Mouse (Mus musculus) liver, embryonic 13.5 days (tissue): ENCODE measurements around the gene Flrt2. TPM values are rescaled to one million over a fixed set of nuclear protein-coding genes. Genes with fewer than 3 reads are reported as not detected.
A peak's percentile ranks its signal among the peaks of the same experiment; 100 is the strongest.

ENCODE experiments used
- ATAC-seq: fragments of 200-750 bp; cut with Nextera tagmentation; 2 replicates; pipeline ENCODE4 v1.8.0; 2017; ENCODE audit warnings: low read depth, mild to moderate bottlenecking, moderate number of reproducible peaks, moderate library complexity
- DNase-seq: peaks from one replicate; pipeline ENCODE4 v3.0.0; 2022
- H3K27ac ChIP-seq: fragments of 300-500 bp; sonication (generic); 2 replicates; pipeline ENCODE4 v1.5.1; 2015; ENCODE audit warnings: moderate library complexity, mild to moderate bottlenecking, inconsistent platforms
- H3K27me3 ChIP-seq: fragments of 300-500 bp; sonication (generic); 2 replicates; pipeline ENCODE4 v1.6.1; 2015; ENCODE audit warnings: mild to moderate bottlenecking, inconsistent platforms
- H3K36me3 ChIP-seq: fragments of 300-500 bp; sonication (generic); 2 replicates; pipeline ENCODE4 v1.6.1; 2015; ENCODE audit warnings: mild to moderate bottlenecking, inconsistent platforms
- H3K4me1 ChIP-seq: fragments of 300-500 bp; sonication (generic); replicated peaks from 2 replicates; pipeline ENCODE4 v1.6.1; 2015; ENCODE audit warnings: inconsistent platforms
- H3K4me2 ChIP-seq: fragments of 300-500 bp; sonication (generic); 2 replicates; pipeline ENCODE4 v1.6.1; 2015; ENCODE audit warnings: inconsistent platforms, mild to moderate bottlenecking, moderate library complexity
- H3K4me3 ChIP-seq: fragments of 300-500 bp; sonication (generic); replicated peaks from 2 replicates; pipeline ENCODE4 v1.5.1; 2015; ENCODE audit warnings: mild to moderate bottlenecking, inconsistent platforms
- H3K9ac ChIP-seq: fragments of 300-500 bp; sonication (generic); 2 replicates; pipeline ENCODE4 v1.6.1; 2015; ENCODE audit warnings: mild to moderate bottlenecking, inconsistent platforms
- H3K9me3 ChIP-seq: fragments of 300-500 bp; sonication (generic); replicated peaks from 2 replicates; pipeline ENCODE4 v1.6.1; 2016; ENCODE audit warnings: inconsistent platforms
- WGBS: fragments of 180-500 bp; shearing (Covaris S2); methylation state at CpG from one replicate; pipeline ENCODE4 v1.1.7; 2015; ENCODE audit not compliant: insufficient replicate concordance; 5-methylcytosine and 5-hydroxymethylcytosine counted together
- polyA plus RNA-seq: library from polyadenylated mRNA; unstranded; fragments of >200 nt; fragmentation: Nextera tagmentation; extraction: Ambion mirVana; gene quantifications from 2 replicates; pipeline ENCODE4 v1.2.1, GENCODE M21; 2015

The Flrt2 gene
- polyA plus RNA-seq, 1 experiment from 2014 or later, result 1.4 TPM

DNA sequence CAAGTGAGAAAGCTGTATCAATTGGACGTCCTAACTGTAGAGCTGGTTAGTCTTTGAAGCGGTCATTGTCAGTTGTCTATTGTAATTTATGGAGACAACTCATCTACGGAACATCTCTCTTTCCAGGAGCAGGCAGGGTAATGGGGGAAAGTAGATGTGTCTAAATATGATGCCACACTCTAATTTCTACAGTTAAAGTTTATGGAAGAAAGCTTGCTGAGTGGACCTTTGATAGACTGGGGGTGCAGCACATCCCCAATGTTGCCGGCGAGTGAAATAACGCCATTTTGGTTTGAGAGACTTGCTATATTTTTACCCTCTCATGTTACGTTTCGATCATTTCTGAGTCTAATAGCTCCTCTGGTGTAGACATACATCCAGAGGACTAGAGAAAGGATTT is 2.5 kb downstream of the Flrt2 start:
- Histone ChIP-seq H3K4me2 (peak overlapping the region; percentile 62), H3K27me3 (peaks cover 78% of the 10 kb centered on the region), H3K36me3 (no peaks in the 10 kb centered on the region), H3K9me3 (no peaks in the 10 kb centered on the region), H3K4me3 (peak overlapping the region; percentile 52), H3K27ac (no peak overlapping the region), H3K9ac (no peak overlapping the region), H3K4me1 (peaks cover 9% of the 10 kb centered on the region; the same call in 1 of the 2 replicates)
- DNase-seq, result no peak
- 1% methylated on average over 8 of the region's 8 CpGs for WGBS
- ATAC-seq, result no peak

DNA sequence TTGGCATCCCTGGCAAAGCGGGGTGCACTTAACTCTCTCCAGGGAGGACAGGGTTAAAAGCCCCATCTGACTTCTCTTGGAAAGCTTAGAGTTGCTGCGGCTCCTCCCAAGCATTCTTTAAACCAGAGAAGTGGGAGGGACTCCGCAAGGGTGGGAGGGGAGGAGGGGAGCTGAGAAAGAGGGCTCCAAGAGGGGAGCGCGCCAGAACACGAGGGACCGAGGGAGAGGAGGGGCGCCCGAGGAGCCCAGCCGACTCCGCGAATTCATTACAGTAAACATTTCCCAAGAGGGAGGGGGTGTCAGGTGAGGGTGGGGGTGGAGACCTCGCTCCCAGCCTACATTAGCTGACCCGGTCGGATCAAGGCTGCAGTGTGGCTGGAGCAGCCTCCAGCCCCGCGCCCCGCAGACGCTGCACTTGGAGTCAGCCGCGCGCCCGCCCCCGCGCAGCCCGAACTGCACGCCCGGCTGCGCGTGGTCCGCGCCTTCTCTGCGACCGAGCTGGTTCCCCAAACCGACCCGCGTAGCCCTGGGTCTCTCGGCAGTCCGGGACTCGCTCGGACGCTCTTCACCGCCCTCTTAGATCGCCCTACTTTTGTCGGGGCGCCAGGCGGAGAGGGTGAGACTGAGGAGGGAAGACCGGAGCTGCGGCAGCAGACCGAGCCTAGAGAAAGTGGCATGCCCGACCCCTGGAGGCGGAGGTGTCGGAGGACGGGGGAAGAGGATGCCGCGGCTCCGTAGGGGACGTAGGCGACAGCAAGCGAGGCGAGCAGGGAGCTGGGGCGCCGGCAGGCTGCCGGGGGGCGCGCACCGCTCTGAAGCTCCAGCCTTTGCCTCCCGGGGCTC is 3.2 kb downstream of the Flrt2 start:
- Histone ChIP-seq H3K27ac (no peak overlapping the region), H3K9me3 (no peaks in the 10 kb centered on the region), H3K9ac (peak overlapping the region; percentile 47), H3K4me1 (peaks cover 9% of the 10 kb centered on the region; the same call in 1 of the 2 replicates), H3K4me2 (peak overlapping the region; percentile 62), H3K27me3 (peaks cover 78% of the 10 kb centered on the region), H3K36me3 (no peaks in the 10 kb centered on the region), H3K4me3 (peak overlapping the region; percentile 52)
- no peak for DNase-seq
- peak; percentile 45 for ATAC-seq
- under 1% methylated on average over 68 of the region's 68 CpGs for WGBS

DNA sequence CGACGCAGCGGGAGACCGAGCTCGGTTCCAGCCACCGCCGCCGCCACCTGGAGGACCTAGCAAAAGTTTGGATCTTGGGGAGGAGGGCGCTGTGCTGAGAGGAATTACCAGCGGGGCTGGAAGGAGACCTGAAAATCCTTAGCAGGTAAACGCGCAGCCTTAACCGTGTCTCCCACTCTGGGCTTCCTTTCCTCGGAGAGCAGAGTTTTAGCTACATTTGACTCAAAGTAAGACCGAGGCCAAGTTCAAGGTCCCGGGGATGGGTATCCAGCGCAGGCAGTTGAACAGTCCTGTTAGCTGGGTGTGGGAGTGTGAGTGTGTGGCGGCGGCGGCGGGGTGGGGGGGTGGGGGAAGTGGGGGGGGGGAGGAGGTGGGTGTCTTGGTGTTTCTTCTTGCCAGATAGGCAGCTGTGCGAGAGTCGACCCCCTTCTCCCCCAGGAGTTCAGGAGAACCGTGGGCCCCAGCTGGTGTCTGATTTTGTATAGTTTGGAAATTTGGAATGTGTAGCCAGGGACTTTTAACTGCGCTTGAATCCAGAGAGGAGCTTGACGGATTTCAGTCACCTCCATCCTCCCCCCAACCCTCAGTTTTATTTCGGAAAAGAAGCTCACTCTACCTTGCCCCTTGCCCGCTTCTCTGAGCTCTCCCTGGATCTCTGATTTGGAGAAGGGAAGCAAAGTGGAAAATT is 4.0 kb downstream of the Flrt2 start:
- no peak for ATAC-seq
- Histone ChIP-seq H3K9me3 (no peaks in the 10 kb centered on the region), H3K9ac (peak overlapping the region; percentile 47; the same call in 1 of the 2 replicates), H3K27ac (no peak overlapping the region), H3K27me3 (peaks cover 74% of the 10 kb centered on the region), H3K4me1 (peaks cover 9% of the 10 kb centered on the region; the same call in 1 of the 2 replicates), H3K4me3 (peak overlapping the region; percentile 52), H3K36me3 (no peaks in the 10 kb centered on the region), H3K4me2 (peak overlapping the region; percentile 62)
- WGBS, result 2% methylated on average over 24 of the region's 28 CpGs
- no peak for DNase-seq

DNA sequence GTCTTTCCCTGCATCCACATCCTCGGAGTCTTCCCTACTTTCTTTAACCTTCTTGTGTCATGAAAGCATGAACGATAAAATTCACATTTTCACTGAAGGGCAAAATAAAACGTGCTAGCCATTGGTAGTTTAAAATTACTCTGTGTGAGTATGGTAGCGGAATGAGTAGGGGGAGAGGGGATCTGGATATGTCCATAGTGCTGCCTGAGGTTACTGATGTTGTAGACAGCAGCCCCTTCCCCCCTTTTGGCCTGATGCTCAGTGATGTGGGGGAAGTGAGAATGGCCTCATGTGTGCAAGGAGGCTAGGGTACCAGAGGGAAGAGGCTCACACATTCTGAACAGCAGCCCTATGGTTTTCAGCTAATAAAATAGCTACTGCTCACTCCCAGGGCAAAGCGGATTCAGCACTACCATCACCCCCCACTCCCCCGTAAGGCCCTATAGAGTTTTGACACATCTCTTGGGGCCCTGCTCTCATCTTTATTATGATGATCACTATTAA is 4.5 kb downstream of the Flrt2 start:
- 17% methylated on average over 6 of the region's 6 CpGs for WGBS
- peaks cover 9% of the 10 kb centered on the region; the same call in 1 of the 2 replicates for H3K4me1 ChIP-seq
- no peak overlapping the region for H3K27ac ChIP-seq
- no peaks in the 10 kb centered on the region for H3K36me3 ChIP-seq
- peaks cover 68% of the 10 kb centered on the region for H3K27me3 ChIP-seq
- H3K9ac ChIP-seq, result 0 out of 2 replicates have a peak overlapping the region, but pooled peaks have one; percentile 17
- ATAC-seq, result no peak
- H3K4me2 ChIP-seq, result peak overlapping the region; percentile 62
- H3K9me3 ChIP-seq, result no peaks in the 10 kb centered on the region
- H3K4me3 ChIP-seq, result peak overlapping the region; percentile 52
- DNase-seq, result no peak

DNA sequence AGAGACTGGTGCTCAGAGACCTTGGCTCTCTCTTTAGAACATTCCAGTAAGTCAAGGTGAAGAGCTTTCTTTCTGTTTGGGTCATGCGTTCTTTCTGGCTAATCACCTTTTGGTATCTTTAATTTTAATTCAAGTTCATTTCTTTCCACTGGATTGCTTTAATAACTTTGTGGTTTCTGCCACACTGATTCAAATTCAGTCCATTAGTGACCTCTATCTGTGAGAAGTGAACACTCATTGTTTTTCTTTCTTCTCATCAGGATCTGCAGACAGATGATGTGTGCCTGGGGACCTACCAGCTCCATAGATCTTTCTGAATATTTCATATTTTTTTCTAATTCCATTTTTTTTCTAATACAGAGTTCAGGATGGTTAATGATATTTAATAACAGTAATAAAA is 6.5 kb downstream of the Flrt2 start:
- ATAC-seq (no peak), DNase-seq (no peak)
- Histone ChIP-seq H3K4me3 (no peak overlapping the region), H3K27ac (no peak overlapping the region), H3K27me3 (peaks cover 48% of the 10 kb centered on the region), H3K4me1 (peaks cover 5% of the 10 kb centered on the region; the same call in 1 of the 2 replicates), H3K36me3 (no peaks in the 10 kb centered on the region), H3K9ac (no peak overlapping the region), H3K9me3 (no peaks in the 10 kb centered on the region), H3K4me2 (no peak overlapping the region)
- 48% methylated on average over 1 of the region's 1 CpGs for WGBS

DNA sequence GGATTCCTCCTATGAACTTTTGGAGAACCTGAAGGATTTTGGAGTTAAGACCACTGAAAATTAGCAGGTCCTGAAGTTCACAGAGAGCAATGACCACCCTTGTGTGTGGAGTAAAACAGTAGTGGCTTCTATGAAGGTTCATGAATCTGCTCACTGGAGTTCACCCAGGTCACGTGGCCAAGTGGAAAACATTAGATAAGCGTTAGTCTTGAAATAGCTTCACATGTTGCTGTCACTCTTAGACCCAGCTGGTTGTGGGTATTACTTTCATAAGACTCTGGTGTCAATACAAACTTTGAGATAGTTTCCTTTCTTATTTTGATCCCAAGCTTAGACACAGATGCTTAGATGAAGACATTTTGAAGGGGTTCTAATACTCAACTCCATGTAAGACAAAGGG is 8.7 kb downstream of the Flrt2 start:
- H3K4me2 ChIP-seq, result no peak overlapping the region
- H3K4me1 ChIP-seq, result no peaks in the 10 kb centered on the region
- no peak overlapping the region for H3K27ac ChIP-seq
- H3K9ac ChIP-seq, result no peak overlapping the region
- H3K36me3 ChIP-seq, result no peaks in the 10 kb centered on the region
- H3K9me3 ChIP-seq, result no peaks in the 10 kb centered on the region
- ATAC-seq (no peak), DNase-seq (no peak)
- no peak overlapping the region for H3K4me3 ChIP-seq
- WGBS, result 33% methylated on average over 2 of the region's 2 CpGs
- H3K27me3 ChIP-seq, result peaks cover 26% of the 10 kb centered on the region

DNA sequence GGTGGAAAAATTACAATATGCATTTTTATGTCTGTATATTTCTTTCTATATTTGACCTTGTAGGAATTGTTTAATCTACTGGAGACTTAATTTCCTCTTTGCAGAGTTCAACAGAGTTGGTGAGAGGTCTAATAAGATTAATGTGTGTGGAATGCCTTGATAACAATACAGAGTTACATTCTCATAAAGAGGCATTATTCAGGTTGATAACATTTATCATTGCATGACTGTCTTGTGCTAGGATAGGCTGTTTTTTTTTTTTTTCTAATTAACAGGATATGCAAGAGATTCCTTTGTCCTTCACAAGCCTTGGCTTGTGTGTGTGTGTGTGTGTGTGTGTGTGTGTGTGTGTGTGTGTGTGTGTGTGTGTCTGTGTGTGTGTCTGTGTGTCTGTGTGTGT is 9.6 kb downstream of the Flrt2 start:
- peaks cover 18% of the 10 kb centered on the region for H3K27me3 ChIP-seq
- no peak overlapping the region for H3K27ac ChIP-seq
- H3K36me3 ChIP-seq, result no peaks in the 10 kb centered on the region
- H3K4me2 ChIP-seq, result no peak overlapping the region
- H3K9ac ChIP-seq, result no peak overlapping the region
- no peaks in the 10 kb centered on the region for H3K4me1 ChIP-seq
- ATAC-seq (no peak), DNase-seq (no peak)
- no peaks in the 10 kb centered on the region for H3K9me3 ChIP-seq
- no peak overlapping the region for H3K4me3 ChIP-seq

DNA sequence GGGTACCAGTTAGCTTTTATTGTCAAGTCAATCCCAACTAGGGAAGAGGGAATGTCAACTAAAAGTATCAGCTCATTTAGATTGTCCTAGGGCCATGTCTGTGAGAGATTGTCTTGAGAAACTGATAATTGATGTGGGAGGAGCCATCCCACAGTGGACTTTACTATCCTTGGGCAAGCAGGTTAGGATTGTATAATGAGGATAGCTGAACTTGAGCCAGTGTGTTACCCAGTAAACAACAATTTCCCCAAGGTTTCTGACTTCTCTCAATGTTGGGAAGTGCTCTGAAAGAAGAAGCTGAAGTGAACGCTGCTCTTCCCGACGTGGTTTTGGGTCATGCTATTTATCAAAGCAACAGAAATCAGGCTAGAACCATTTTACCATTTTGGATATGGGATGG is 13.0 kb downstream of the Flrt2 start:
- DNase-seq (no peak), ATAC-seq (no peak)
- Histone ChIP-seq H3K4me2 (no peak overlapping the region), H3K9me3 (no peaks in the 10 kb centered on the region), H3K4me1 (no peaks in the 10 kb centered on the region), H3K9ac (no peak overlapping the region), H3K4me3 (no peak overlapping the region), H3K27ac (no peak overlapping the region), H3K36me3 (no peaks in the 10 kb centered on the region), H3K27me3 (no peaks in the 10 kb centered on the region)
- 65% methylated on average over 3 of the region's 3 CpGs for WGBS

DNA sequence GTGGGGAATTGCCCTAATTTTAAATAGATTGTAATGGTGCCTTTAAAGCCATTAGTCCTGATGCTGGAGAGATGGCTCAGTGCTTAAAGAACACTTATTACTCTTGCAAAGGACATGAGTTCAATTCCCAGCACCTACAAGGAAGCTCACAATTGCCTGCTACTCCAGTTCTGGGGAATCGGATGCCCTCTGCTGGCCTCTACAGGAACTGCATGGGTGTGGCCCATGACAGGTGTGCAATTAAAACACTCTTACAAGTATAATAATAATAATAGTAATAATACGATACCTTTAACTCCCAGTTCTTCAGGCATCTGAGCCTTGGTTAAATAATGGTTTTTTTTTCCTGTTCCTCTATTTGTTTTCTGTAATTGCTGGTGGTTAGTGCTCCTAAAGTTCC is 31.2 kb downstream of the Flrt2 start:
- WGBS, result 65% methylated on average over 2 of the region's 2 CpGs
- no peak for ATAC-seq
- Histone ChIP-seq H3K27ac (no peak overlapping the region), H3K27me3 (no peaks in the 10 kb centered on the region), H3K36me3 (no peaks in the 10 kb centered on the region), H3K4me1 (no peaks in the 10 kb centered on the region), H3K9me3 (no peaks in the 10 kb centered on the region), H3K4me3 (no peak overlapping the region), H3K4me2 (no peak overlapping the region), H3K9ac (no peak overlapping the region)
- no peak for DNase-seq

DNA sequence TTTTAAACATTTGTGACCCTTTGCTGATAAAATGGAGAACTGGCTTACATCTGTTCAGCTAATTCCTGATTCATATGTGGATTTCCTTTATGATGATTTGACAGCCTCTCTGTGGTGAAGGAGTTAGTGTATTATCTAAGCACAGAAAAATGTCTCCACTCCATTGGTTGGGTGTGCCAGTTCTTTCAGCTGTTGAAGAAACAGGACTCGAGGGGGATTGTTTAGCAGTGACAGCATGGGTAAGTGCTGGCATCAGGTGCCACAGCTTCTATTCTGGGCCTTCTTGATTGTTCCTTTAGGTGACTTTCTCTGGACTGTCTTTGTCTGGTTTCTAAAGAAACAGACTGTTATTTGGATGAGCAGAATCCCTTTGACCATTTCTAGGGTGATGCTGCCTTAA is 42.0 kb downstream of the Flrt2 start:
- no peak overlapping the region for H3K27ac ChIP-seq
- no peak overlapping the region for H3K4me2 ChIP-seq
- H3K4me3 ChIP-seq, result no peak overlapping the region
- H3K9ac ChIP-seq, result no peak overlapping the region
- no peaks in the 10 kb centered on the region for H3K9me3 ChIP-seq
- H3K36me3 ChIP-seq, result no peaks in the 10 kb centered on the region
- ATAC-seq (no peak), DNase-seq (no peak)
- H3K4me1 ChIP-seq, result no peaks in the 10 kb centered on the region
- H3K27me3 ChIP-seq, result no peaks in the 10 kb centered on the region
- WGBS, result 60% methylated on average over 1 of the region's 1 CpGs

DNA sequence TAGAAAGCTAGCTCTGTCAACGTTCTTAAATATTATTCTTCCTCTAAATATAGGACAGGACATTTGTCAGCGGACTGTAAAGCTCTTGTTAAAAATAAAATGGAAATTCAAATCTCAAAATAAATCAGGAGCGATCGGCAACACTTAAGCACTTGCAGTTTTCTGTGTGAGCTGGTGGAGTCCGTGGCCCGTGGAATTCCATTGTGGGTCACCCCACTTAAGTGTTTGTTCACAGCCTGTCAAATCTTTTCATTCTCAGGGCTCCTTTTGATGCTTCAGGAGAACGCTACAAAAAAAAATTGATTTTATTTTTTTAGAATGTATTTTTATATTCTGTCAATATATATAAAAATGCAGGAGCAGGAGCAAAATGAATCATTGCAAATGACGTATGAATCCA is 45.5 kb downstream of the Flrt2 start:
- 72% methylated on average over 8 of the region's 8 CpGs for WGBS
- DNase-seq, result no peak
- Histone ChIP-seq H3K4me2 (no peak overlapping the region), H3K4me1 (no peaks in the 10 kb centered on the region), H3K9me3 (no peaks in the 10 kb centered on the region), H3K4me3 (no peak overlapping the region), H3K36me3 (no peaks in the 10 kb centered on the region), H3K27ac (no peak overlapping the region), H3K27me3 (no peaks in the 10 kb centered on the region), H3K9ac (no peak overlapping the region)
- ATAC-seq, result no peak
